Mouse (Mus musculus) CD4-positive helper T cell, adult 2 months (primary cell): ENCODE measurements at regions not wholly inside any gene's neighbourhood (a gene's known extent, or its start where the extent isn't known, plus 50 kb on each side); places are given as distances from the start of the nearest gene placed in this dataset.
"Not testable (repeated sequence)": the region's sequence is repeated elsewhere in the genome, so short reads cannot be mapped to it uniquely, and the experiment has no call there.

Source experiments
- DNase-seq: peaks from one replicate; pipeline ENCODE4 v3.0.0-alpha.2; 2012; ENCODE audit warnings: low read depth, missing footprints, low spot score

- DNase-seq = no peak
These were observed 157.0 kb upstream of the Ipo5 start for GRCm38 (mm10) chr14:120754011-120754410.

DNA sequence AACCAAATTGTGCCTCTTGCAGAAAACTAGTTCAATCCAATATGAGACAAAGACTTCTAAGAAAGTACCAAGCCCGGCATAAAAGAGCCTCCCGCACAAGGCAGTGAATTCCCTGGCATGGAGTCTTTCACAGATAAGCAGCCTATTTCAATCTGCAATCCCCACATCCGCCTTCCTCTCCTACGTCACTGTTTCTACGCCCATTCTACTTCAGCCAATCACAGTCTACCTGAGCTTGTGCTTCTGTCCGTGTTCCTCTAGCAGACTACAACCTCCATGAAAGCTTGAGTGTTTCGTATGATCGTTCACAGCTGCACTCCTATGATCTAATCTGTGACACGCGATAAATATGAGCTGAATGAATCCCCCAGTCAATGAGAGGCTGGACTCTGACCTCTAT is 155.6 kb upstream of the Ipo5 start:
- DNase-seq = no peak

DNA sequence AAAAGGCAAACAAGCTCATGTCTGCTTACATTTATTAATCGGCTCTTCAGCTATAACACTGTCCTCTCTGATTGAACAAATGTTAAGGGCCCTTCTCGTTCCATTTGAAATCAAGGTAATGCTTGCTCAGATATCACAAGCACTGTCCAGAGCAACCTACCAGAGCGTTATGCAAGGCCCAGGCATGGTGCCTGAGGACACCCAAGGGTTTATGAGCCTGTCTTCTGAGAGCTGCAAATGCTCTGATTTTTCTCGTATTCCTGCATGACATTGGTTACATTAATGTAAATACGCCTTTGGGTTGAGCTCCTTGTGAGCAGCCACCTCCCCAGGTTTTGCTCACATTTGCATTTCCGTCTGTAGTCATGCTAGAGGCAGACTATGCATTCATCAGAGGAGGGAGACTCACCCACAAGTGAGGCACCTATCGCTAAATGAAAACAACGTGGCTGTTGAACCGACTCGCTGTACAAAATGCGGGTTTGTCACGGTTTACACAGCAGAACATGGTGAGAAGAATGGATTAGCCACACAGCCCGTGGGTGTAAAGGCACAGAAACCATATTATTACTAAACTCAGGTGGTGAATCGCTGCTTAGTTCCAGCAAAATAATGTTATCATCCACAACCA is 152.7 kb upstream of the Ipo5 start:
- no peak for DNase-seq

DNA sequence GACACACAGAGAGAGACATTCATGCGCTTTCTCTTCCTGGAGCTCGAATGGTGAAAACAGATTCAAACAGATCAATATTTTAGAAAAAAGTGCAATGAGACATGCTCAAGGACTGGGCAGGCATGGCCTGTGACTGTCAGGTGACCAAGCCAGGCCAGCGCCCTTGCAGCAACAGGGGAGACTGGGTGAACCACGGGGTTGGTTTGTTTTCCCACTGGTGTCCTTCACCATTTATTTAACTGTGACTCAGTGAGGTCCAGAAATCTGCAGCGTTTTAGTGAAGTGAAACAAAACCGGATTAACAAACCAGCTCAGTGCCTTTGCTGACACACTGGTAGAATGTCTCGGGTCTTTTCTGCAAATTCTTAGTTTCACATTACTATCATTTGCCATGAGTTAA is 148.9 kb upstream of the Ipo5 start:
- DNase-seq = no peak

DNA sequence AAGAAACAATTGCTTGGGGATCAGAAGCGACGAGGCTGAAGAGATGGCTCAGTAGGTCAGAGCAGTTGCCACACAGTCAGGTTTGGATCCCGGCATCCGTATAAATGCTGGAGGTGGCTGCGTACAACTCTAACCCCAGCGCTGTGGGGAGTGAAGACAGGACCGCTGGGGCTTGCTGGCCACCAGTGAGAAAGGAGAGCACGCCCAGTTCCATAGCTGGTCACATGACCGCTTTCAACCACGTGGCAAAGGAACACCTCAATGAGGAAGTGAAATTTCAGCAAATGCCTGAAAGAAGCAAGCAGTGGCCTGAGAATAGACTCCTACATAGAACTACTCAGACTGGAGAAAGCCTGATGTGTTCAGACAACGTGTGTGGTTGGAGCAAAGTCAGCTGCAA is 148.3 kb upstream of the Ipo5 start:
- DNase-seq = no peak

DNA sequence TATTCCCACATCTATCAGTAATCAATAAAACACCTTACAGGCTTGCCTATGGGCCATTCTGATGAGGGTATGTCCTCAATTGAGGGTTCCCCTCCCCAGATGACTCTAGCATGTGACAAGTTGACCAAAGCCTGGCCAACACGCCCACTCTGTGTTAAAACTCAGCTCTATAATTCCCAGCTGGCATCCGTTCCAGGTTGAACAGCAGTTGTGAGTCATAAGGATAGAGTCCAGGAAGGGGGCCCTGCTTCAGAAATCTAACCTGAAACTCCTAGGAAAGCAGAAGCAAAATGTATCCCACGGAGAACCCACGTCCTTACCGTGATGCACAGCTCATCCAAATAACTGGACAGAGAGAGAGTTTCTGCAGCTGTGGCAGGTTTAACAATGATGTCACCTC is 147.2 kb upstream of the Ipo5 start:
- no peak for DNase-seq

- DNase-seq = no peak
These were observed 146.6 kb upstream of the Ipo5 start for GRCm38 (mm10) chr14:120764386-120764785.

GRCm38 (mm10) chr14:120766451-120766850 is 144.6 kb upstream of the Ipo5 start:
- DNase-seq = no peak

DNA sequence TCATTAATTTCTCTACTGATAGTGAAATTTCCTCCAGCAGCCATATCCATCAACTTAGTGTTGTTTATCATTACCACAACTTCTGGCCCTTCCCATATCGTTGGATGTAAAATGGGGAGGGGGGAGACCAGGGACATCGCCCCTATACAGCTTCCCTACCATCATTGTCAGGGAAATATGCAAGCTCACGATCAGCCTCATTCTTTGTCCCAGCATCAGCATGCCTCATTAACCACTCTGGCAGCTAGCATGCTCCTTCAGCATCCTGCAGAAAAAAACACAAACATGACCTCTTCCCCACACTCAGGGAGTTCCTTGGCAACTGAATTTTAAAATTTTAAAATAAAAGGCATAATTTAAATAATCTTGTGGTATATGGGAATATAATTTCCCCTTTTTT is 140.4 kb upstream of the Ipo5 start:
- DNase-seq = no peak

- not testable (repeated sequence) for DNase-seq
These were observed 138.0 kb upstream of the Ipo5 start for GRCm38 (mm10) chr14:120773001-120773400.

DNA sequence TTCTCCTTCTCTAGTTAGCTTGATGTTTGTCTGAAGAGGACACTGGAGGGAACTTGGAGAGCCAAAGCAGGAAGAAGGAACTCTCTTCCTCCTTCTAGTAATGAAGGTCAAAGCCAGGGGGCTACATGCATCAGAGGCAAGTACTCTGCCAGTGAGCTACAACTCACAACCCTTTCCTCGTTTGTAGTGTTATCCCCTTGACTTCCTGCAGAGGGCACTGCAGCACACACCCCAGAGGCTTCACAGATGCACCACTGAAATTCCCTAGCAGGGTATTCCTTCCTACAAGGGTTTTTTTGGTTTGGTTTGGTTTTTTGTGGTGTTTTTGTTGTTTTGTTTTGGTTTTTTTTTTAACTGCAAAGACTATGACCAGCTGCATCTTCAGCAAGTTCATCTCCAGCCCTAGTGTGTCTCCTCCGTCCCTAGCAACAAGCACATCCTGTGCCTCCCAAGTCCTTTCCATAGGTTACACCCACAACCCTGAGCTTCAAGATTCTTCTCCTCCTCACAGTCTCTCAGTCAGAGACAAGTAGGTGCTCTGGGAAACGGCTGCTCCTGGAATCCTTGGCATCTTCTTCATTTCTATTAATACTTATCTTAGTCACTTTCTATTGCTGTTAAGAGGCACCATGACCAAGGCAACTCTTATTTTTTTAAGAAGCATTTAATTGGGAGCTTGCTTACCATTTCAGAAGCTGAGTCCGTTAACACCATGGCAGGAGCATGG is 119.0 kb upstream of the Ipo5 start:
- no peak for DNase-seq

GRCm38 (mm10) chr14:120797916-120798490 is 113.0 kb upstream of the Ipo5 start:
- DNase-seq = no peak

GRCm38 (mm10) chr14:120803191-120803590 is 107.8 kb upstream of the Ipo5 start:
- no peak for DNase-seq

GRCm38 (mm10) chr14:120803739-120804138 is 107.3 kb upstream of the Ipo5 start:
- no peak for DNase-seq

DNA sequence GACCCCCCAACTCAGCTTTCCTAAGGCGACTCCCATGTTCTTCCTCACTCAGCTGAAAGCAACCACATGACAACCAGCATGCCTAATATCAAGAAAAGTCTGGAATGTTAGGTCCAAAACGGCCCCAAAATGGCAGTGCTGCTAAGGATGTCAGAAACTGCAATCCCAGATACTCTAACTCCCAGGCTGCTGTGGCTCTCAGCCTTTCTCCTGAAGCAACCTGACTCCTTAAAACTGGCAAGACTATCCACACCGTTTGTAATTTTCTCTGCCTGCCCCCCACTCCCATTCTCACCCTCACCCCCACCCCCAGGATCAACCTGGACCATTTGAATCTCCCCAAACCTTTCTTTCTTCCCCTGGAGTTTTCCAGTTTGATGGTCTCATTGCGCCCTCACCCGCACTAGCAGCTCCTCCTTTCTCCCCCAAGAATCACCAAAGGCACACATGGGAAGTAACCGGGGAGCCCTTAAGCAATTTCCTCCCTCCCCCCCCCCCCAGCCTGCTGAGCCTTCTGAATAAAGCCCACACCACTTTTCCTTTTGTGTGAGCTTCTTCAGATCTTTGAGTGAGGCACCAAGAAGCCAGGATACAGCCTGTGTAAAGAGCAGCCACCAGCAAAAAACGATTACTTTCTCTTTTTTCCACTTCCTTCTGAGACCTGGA is 106.7 kb upstream of the Ipo5 start:
- DNase-seq = no peak

- no peak for DNase-seq
These were observed 105.9 kb upstream of the Ipo5 start for GRCm38 (mm10) chr14:120805137-120805536.

DNA sequence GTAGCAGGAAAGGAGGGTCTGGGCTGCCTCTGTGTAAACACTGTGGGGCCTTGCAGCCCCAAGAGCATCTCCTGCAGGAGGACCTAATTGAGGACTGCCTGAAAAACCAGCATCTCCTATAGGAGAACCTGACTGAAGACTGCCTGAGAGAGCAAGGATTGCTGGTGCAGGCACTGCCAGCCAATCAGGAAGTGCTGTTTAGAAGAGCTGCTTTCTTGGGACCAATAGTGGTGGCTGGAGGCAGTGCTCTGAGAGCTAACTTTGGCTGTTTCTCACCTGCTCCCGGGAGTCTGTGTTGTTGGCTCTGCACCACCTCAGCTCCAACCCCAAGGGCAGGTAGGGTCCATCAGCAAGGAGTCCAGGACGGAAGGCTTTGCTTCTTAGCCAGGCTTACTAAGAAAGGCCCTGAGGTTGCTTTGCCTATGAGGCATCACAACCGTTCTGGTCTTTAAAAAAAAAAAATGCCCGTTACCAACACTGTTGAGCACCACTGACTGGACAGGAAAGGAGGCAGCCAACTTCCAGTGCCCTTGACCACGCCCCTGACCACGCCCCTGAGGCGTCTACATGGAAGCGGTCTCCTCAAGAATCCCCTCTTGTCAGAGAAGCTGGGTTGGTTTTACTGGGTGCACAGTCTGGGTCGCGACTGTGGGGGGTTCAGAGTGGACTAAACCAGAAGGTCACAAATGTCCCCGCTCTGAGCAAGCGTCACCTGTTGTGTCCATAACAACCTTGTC is 105.0 kb upstream of the Ipo5 start:
- not testable (repeated sequence) for DNase-seq

DNA sequence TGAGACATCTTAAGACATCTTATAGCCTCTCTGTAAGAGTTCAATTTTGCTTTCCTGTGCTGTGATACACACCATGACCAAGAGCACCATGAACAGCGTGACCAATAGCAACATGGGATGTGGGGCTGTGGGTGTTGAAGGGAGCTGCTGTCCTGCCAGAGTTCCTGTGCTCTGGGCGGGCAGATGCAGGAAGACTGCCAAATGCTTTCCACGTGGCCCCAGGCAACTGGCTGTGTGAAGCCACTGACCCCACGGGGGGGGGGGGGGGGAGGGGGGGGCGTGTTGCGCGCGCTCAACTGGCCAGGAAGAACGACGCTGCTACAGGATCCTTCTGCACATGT is 104.5 kb upstream of the Ipo5 start:
- DNase-seq = no peak

- no peak for DNase-seq
These were observed 101.7 kb upstream of the Ipo5 start for GRCm38 (mm10) chr14:120809321-120809720.

DNA sequence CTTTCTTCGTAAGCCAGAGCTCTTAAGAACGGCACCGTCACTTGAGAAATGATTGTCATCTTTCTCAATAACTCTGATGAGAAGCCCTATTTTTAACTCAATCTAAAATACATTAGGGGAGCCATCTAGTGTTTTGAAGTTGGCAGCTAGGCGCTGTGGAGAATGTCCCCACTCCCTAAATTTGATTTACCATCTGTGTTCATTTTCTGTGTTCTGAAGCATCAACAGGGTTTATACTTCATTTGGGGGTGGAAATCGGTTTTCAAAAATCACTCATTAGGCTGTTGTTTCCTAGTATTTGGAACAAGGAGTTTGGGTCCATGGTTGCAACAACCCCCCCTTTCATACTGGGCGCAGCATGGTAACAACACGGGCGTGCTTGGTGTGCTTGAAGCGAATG is 97.1 kb upstream of the Ipo5 start:
- no peak for DNase-seq

GRCm38 (mm10) chr14:120815126-120815525 is 95.9 kb upstream of the Ipo5 start:
- DNase-seq = not testable (repeated sequence)

GRCm38 (mm10) chr14:120816529-120816928 is 94.5 kb upstream of the Ipo5 start:
- DNase-seq = no peak
